Mouse (Mus musculus) A20 (cell line): ENCODE data around the gene Vps25.

ENCODE experiments used
- DNase-seq: peaks from one replicate; pipeline ENCODE4 v3.0.0-alpha.2; 2011; ENCODE audit warnings: low read depth, low spot score

Vps25 gene

DNA sequence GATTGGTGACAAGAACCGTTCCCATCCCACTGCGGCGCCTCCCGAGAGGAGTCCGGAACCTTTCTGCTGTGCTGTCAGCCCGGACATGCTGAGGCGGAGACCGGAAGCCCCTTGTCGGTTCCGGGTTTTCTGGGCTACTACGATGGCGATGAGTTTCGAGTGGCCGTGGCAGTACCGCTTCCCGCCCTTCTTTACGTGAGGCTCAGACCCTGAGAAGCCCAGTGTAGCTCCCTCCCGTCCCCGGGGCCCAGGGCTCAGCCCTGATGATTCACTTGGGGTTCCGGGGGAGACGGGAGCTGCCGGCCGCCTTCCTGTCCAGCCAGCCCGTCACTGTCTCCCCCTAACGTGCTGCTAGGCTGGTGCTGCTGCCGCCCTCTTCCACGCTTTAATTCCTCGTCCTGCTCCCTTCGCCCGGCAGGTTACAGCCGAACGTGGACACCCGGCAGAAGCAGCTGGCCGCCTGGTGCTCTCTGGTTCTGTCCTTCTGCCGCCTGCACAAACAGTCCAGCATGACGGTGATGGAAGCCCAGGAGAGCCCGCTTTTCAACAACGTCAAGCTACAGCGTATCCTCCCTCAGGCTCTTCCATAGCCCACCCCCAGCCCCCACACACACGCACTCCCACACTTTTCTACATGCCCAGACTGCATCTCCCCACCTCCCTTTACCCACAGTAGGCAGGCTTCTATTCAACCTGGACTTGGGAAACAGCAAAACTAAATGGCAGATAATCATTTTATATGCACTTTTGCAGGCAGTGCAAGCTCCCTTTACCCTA, at the start of gene Vps25:
Vps25 (plus strand) TSS at position 95 of the 777 bp plus-strand sequence.
- peak; percentile 92 for DNase-seq

DNA sequence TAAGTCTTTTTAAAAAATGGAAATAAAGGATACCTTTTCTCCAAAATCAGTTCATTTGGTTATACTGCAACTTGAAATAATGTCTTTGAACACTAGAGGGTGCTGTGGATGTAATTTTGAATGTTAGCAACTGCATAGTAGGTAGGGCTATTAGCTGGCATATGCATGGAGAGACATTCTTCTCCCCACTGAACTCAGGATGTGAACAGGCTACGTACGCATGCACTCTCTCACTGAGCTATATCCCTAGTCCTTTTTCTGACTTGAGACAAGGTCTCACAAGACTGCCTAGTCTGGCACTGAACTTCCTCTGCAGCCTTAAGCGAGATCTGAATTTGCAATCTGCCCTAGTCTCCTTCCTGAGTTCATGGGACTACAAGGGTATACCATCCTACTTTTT, 41.5 kb upstream of the Vps25 start:
- peak; percentile 77 for DNase-seq

DNA sequence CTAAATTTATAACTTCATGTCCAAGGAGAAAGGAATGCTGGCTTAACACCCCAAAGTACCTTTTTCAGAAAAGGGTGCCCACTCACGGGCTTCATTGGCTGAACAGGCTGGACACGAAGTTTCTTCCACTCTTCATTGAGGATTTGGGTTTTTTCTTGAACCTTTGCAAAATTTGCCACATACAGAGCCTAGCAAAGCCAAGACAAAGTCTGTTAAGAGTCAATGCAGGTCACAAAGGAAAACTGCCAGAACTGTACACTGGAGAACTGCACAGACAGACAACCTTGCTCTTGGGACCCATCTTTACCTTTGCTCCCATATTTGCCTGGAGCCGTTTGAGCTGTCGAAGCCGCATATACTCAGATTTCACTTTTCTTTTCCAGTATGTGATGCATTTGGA, 36.6 kb upstream of the Vps25 start:
- no peak for DNase-seq

DNA sequence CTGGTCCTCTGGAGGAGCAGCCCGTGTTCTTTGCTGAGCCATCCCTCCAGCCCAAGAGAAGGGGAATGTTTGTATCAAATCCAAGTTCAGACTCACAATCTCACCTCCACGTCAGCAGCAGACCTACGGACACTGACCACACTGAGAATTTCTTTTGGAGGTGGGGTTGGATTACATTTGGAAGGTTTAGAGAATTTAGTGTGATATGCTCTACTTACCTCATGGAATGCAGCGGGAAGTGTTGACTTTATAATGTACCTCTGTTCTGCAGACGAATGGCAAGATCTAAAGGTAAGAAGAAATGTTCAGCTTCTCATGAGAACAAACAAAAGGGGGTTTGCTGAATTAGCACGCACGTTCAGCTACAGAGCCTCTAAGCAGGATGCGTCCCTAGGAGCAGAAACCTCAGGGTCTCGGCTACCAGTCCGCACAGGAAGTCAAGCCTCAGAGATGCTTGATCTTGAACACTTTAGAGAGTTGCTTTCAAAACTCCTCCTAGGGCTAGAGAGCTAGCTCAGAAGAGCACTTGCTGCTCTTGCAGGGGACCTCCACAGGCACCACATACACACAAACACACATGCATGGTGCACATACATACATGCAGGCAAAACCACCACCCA, 35.0 kb upstream of the Vps25 start:
- no peak for DNase-seq

DNA sequence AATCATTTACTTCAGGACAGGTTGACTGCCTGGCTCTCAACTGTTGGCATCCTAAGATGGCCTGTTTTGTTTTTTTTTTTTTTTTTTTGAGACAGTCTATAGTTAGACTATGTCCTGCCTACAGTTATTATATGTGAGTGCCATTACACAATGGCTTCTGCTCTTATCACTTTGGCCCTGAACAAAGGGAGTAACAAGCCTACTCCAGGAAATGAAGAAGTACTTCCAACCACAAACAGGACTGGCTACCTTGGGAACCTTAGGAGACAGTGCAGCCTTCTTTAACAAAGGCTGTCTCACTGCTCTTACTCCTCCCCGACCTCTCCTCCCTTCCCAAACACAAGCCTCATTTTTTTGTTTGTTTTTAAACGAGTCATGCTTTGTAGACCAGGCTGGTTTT, 32.7 kb upstream of the Vps25 start:
- no peak for DNase-seq

DNA sequence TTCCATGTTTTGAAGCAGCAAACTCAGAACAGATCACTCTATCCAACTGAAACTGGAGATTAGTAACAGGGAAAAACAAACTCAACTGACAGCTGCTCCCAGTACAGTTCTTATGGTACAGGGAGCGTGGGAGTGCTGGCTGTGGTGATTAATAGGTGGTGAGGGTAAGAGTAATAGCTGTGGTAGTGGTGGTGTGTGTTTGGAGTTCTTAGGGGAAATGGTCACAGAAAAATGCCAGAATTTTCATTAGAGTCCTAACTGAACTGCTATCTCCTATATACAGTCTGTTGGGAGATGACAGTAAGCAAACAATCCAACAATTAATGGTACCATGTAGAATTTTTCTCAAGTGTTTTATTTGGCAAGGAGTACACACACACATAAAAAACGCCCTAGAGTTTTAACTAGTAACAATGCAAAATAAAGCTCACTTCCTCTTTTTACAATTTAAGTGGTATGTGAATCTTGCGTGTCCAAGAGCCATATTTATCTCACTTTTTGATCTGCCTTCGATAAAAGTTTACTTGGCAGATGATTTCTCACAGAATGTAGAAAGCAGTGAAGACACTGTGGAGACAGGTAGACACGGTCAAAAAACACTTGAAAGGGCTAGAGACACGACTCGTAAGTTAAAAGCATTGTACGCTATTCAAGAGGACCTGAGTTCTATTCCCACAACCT, 32.1 kb upstream of the Vps25 start:
- peak; percentile 67 for DNase-seq

DNA sequence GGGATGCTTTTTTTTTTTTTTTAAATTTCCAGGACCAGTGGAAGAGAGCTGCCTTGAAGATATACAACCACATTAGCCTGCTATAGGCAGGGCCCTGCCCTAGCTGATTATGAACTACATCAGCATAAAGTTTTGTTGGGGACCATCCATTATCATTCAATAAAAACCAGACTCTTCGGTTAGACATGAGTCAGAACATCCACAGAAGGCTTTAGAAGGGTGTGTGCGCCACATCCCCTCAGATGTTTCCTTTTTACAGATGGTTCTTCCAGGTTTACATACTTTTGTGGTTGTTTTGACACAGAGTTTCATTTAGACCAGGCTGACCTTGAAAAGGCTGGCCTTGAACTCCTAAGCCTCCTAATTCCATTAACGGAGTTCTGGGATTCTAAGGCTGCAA, 29.2 kb upstream of the Vps25 start:
- no peak for DNase-seq

DNA sequence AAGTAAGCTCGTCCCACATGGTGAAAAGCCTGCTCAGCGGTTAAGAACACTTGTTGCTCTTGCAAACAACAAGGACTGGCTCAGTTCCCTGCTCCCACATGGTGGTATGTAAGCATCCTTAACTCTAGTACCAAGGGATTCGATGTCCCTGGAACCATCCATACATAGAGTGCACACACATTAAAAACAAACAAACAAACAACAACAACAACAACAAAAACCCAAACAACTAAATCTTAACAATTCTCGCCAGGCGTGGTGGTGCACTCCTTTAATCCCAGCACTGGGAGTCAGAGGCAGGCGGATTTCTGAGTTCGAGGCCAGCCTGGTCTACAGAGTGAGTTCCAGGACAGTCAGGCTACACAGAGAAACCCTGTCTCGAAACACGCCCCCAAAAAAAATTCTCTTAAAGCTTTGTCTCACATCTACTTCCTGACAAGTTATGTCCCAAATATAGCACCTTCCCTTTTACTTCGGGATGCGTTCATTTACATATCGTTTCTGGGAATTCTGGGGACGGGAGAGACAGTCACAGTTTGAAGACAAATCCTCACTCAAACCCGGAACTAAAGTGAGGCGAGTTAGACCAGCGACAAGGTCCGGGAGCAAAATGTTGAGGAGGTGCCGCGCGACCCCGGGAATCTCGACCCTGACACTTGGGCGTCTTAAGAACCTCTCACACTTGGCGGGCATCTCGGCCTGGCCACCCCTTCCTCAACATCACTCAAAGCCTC, 28.0 kb upstream of the Vps25 start:
- DNase-seq, result no peak

DNA sequence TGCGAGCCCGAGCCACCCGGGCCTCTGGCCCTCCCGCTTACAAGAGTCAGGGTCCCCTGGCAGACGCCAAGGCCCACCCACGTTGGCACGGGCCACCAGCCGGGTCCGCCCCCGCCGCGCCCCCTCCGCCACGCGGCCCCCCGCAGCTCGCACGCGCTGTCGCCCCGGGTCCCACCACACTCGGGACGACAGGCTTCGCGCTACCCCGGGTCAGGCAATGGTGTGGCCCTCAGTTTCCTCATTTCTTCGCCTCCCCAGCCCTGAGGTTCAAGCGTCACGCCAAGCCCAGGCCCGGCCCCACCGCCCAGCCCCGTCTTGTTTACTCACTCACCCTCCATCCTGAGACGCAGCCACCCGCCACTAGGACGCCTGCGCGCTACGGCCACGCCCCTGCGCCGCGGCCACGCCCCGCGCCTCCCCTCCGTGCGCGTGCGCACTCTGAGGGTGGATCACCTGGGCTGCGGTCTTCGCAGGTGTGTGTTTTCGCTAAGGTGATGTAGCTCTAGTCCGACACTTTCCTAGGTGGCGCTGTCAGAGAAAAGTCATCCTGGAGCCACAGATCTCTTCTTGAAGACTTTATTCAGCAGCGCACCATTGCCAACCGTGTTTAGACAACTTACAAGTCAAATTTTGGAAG, 27.3 kb upstream of the Vps25 start, which contains the start of gene Ezh1:
Ezh1 (minus strand) TSS at position 399 of the 637 bp plus-strand sequence.
- DNase-seq, result peak; percentile 95

DNA sequence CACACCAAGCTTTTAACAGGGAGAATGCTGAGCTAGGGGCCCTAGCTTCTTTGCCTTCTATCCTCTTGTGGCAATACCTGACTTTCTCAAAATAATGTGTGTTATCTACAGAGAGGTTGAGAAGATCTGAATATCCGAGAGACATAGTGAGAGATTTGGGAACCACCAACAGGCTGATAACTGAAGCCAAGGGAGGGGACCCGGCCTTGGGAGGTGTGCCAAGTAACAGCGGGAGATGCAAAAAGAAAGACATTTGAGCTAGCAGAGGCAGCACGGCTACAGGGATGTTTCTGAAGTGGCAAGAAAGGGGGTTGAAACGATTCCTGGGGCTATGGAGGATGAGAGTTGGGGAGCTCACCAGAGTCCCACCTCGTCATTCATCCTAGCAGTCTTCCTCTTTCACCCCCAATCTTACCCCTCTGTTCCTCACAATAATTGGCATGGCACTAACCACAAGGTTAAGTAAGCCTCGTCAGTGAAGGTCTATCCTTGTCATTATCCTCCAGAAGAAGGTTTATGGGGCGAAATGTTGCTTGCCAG, 24.1 kb upstream of the Vps25 start:
- DNase-seq, result no peak

DNA sequence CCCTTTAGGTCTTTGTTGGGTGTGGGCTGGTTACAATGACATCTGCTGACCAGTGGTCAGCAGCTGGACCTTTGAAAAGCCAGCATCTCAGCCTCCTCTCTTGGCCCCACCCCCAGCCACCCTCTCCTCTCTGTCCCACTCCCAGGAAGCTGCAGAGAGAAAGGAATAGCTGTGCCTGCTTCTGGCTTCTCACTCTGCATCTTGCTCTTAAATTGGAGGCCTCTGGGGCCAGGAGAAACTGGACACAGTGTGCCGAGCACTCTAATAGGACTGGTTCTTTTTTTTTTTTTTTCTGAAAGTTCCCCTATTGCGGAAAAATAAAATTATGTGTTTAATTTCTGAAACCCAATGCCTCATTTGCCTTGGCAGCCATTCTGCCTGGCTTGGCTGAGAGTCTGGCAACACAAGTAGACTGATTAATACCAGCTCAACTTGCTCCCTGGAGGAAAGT, 23.4 kb upstream of the Vps25 start:
- no peak for DNase-seq

DNA sequence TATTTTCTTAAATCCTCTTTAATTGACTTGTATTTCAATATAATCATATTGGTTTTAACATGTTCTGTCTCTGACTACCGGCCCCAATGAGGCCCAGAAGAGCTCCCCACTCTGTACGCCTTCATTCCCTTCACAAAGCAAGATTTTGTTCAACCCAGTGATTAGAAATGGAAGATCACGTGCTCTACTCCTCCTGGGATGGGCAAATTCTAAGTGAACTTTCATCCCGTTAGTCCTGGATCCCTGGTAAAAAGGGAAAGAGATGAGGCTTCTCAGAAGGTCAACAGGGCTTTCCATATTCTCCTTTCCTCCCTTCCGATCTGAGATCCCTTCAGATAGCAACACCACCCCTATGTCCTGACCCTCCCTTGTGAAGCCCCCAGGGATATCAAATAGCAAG, 23.0 kb upstream of the Vps25 start:
- no peak for DNase-seq

DNA sequence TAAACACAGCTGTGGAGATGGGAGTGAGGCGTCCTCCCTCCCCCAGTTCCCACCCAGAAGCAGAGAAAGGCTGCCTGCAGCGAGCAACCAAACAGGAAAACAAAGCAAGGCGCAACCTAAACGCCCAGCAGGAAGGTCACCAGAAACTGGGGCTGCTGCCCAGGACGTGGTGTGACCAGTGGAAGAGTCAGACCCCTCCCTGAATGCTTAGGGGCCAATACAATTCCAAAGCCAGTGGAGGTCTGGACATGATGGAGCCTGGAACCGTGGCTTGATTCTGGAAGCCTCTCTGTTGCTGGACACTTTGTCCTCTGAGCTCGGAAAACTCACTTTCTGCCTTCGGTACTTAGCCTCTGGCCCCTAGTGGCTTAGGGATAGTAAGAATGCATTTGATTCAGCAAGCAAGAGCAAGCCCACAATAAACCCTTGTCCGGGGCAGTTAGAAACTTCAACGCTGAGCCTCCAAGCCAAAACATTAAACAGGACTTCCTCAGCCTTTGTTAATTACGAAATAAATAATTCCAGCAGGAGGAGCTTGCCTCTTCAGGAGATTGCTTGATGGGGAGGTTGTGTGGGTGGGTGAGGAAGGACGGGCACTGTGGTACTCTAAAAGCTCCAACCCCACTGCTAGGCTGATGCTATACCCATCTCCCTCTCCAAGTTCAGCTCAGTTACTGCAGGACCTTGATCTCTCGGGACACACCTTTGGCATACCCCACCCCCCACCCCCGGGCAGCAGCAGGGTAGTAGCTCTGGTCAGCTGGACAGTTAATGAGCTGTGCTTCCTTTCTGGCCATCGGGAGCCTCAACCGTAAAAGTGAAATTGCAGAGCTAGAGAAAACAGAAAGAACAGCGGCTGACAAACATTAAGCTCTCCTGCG, 22.3 kb upstream of the Vps25 start:
- peak; percentile 19 for DNase-seq

DNA sequence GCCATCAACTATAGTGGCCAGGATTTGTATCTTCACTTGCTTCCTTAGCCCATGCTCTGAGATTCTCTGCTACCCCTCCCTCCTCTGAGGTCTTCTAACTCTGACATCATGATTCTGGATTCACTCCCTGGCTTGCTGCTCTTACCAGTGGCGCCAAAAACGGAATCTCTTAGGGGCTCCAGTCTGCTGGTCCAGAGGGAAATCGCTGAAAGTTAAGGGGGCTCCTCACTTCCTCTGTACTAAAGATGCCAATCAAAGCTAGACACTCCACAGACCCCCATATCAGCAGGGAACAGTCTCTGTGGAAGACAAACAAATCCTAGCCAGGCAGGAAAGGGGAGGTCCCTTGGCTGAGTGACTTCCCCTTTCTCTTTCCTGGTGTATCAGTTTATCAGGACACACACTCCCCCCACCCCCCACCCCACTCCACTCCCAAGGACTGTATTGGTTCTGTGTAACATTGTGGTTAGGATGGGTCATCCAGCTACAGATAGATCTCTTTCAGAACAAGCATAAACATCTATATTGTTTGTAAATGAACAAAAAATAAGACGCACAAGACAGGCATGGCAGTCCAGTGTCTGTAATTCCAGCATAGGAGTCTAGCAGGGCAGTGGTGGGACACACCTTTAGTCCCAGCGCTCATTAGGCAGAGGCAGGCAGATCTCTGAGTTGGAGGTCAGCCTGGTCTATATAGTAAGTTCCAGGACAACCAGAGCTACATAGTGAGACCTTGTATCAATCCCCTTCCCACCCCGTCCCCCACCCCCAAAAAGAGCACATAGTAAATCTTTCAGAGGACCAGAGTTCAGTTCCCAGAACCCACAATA, 21.3 kb upstream of the Vps25 start:
- no peak for DNase-seq

DNA sequence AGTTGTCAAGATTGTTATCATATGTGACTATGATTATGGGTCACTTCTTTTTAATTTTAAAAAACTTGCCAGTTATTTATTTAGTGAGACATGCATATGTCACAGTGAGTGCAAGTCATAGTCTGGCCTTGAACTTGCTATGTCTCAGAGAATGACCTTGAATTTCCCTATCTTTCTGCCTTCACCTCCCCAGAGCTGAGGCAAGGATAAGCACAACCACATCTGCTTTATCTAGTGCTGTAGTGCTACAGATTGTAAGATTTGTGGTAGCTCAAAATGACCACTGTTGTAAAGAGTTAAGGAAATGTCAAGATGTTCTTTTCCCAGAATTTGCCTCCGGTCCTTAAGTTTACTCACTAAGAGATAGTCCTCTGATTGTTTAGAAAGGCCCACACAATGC, 20.3 kb upstream of the Vps25 start:
- DNase-seq, result no peak

DNA sequence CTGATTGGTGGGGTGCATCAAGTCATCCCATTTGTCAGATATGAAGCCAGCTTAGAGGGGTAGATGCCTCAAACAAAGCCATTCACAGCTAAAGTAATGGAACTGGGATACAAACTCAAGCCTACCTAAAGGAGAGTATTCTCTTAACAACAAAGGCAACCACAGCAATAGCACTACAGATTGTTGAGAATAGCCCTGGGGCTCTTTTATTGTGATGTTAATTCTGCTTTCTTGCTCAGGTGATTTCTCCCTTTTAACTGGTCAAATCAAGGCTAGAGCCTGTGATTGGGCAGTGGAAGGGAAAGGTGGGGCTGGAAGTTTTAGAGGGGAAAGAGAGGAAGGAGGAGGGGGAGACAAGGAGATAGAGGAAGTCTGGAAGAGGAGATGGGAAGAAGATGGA, 19.4 kb upstream of the Vps25 start:
- DNase-seq, result no peak

DNA sequence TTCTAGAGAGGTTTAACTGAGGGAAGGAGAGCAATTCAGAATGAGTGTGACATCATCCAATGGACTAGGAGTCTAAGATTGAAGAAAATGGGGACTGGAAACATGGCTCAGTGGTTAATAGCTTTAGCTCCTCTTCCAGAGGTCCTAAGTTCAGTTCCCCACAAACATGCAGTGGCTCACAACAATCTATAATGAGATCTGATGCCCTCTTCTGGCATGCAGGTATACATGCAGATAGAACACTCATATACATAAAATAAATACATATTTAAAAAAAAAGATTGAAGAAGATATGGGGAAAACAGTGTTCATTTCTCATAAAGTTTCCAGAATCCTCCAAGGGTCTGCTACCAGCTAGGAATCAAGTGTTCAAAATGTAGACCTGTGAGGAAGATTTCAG, 18.1 kb upstream of the Vps25 start:
- no peak for DNase-seq

DNA sequence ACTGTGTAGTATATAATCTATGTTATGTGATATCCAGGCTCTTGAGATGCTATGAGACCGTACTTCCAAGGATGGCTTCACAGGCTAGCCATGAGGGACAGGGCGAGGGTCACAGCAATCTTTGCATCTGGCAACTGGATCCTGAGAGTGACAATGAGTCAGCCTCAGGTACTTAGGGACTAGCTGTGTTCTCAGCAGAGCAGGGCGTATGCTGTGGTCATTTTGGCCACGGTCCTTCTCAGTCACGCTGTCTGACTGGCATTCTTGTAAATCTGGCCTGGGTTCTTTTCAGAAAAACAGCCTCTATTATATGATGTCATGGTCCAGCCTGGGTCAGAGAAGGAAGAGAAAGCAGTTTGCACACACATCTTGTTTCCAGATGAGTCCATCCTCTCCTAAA, 16.7 kb upstream of the Vps25 start:
- no peak for DNase-seq

DNA sequence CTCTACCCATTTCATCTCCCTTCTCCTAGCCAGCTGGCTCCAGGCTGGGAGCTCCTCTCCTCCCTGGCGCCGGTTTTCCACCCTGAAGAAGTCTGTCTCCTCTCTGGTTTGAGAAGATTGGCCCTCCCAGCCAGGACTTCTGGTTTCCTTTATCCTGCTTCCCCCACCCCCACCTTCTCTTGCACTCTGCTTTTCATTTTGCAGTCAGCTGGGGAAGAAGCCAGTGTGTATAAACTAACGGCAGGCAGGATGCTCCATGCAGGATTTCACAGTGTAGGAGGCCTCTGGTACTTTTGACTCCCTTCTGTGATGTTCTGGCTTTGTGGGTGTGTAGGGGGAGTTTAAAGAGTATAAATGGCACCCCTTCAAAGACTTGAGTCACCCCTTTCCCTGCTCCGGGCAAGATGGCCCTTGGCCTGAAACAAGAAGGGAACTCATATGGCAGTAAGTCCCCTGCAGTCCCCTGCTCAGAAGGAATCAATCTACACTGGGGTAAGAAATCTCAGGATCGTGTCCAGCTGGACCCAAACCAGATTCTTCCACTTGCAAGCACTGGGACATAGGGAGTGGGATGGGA, 15.3 kb upstream of the Vps25 start:
- no peak for DNase-seq
